Mouse (Mus musculus): ENCODE measurements around the gene Sec11a.

GRCm38 (mm10) chr7:80893753-80894129 lies 53.8 kb downstream of the Sec11a start:
- no peak for TF ChIP-seq CTCF (conservative IDR thresholded peaks at IDR 0.05; ENCODE audit: insufficient read depth, insufficient read length, low read depth, low read length)
- TF ChIP-seq POLR2A (IDR thresholded peaks at IDR 0.05; ENCODE audit: low read depth, low read length), result no peak
